Mouse (Mus musculus) yolk sac, embryonic 10.5 days (tissue): ENCODE measurements around the gene Disp2.

Experiments used
- DNase-seq: peaks from one replicate; pipeline ENCODE4 v3.0.0-alpha.2; 2017; ENCODE audit warnings: low spot score

Gene Disp2

DNA sequence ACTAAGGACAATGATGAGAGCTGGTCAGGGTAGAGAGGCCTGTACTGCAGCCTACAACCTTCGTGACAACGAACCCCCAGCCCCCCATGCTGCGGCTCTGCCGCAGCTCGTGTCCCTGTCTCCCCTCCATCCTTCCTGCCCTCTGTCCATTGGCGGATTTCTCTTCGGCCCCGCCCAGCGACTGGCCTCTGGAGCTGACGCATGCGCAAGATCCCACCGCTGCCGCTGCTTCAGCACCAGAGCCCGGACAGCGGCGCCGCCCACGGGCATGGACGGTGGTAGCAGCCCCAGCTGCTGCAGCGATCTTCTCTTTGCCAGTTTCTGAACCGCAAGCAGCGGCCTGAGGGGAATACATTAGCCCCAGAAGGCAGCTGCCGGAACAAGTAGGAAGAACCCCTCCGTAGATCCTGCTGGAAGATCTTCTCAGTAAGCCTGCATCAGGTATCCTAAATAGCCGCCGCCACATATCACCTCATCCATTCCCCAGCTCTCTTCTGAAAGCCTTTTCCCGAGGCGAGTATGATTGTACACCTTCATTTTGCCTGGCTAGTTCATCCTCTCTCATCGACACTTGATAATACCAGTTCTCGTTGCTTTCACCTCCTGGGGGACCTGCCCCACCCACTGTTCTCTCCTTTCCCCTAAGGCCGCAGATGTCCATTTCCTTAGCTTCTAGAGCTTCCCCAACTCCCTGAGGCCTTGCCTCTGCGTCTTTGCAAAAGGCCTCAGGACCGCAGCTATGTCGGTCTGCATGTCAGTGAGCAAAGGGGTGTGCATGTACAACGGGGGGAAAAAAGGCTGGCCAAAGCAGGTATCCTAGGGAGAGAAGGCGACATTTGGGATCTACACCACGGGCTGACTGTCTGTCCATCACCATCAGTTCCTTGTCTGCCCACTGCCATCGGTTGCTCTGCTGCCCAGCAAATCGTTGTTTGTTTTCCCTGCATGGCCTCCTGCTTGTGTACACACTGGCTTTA is at the start of gene Disp2:
TSS of gene Disp2 (plus strand) at position 216 of the 977 bp plus-strand sequence.
- peak; percentile 89 for DNase-seq

DNA sequence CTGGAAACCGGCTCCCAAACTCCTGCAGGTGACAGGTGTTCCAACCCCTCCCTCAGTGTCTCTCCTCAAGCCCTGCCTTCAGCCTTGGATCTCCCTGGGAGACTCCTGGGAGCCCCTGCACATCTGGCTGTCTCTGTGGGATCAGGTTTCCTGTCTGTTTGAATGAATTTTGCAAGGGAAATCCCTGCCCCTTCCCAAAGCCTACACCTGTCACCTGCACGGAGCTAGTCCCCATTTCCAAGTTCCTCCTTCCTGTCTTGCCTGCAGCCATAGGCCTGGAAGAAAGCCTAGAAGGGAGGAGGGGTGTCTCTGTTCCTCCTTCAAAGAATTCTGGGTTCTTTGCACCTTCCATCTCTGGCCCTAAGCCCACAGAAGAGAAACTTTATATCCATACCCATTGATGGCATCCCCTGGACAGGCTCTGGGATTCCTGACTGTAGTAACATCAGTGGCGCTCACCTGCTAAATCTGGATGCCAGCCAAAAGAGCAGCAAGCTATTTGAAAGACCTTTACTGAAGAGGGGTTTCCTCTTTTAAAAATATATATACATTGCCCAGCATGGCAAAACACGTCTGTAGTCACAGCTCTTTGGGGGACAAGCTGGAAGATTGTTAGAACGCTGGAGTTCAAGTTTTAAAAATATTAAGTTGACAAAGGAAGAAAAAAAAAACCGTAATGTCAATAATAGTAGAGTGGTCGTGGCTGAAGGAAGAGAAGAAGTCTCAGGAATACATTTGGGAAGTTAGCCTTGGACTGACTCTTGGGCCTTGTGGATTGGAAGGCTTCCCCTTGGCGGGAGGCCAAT is 49.5 kb upstream of the Disp2 start:
- DNase-seq = no peak

DNA sequence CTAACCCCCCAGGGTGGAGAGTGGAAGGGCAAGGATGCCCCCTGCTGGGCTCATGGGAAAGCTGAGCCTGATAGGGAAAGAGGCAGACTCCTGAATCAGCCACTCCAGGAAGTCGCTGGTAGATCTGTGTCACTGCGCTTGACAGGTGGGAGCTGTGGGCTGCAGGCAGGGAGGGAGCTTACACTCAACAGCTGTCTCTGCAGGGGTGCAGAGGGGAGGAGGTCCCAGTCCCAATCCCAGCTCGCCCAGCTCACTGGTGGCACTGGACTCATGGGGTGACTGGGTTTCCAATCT is 49.0 kb upstream of the Disp2 start:
- DNase-seq = peak; percentile 39

DNA sequence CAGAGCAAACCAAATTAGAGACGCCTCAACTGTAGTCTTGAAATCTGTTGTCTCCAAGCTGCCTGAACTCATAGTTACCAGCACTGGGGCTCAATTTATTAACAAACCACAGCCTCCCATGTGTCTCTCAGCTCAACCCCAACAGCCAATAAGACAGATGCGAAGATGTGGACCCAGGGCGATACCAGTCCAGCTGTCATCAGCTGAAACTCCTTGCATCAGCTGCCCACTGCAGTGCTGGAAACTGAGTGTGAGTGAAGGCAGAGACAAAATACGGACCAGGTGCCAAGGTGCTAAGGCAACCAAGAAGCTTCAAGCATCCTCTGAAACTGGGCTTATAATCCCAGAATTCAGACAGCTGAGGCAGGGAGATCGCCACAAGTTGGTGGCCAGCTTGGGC is 47.5 kb upstream of the Disp2 start:
- no peak for DNase-seq

DNA sequence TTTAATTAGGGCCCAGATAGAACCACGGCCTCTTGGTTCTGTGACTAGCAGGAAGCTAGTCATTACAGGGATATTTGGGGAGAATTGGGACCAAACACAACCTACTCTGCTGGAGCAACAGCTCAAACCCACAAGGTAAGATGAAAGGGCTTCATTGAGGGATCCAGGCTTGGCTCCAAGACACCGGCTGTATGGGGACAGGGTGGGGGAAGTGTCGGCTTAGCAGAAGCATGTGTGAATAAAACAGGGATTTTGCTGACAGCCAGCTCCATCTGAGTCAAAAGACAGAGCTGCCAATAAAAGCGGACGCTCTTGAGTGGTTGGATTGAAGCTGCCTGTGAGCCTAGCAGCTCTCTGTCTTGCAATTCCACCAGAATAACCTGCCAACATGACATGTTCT is 46.2 kb upstream of the Disp2 start:
- no peak for DNase-seq

DNA sequence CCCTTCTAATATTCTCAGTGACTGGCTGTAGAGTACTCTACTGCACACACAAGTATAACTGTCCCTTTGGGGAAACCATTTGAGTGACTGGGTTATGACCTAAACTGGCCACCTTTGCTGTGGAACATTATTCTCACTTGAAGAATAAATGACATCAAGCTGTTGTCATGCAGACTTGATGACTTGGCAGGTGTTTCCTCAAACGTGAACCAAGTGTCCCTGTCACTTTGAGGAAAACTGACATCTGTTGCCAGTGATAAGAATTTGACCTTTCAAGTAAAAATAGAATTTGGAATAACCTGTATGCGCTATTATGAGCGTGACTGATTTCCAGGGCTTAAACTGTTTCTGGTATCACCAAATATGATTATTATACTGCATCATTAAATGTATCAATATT is 39.2 kb upstream of the Disp2 start:
- DNase-seq = no peak

DNA sequence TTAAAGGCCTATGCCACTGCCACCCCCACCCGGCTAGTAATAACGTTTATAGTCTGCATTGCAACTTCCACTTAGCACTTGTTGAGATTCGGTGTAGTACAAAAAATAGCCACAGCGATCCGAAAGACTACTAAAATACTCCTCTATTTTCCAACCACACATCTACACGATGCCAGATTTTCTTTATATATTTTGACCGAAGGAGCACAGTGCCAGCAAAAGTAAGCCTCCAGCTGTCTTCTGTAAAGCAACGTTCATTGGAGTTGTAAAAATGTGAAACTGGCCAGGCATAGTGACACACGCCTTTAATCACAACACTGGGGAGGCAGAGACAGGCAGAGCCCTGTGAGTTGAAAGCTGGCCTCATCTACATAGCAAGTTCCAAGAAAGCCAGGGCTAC is 38.3 kb upstream of the Disp2 start:
- DNase-seq = no peak

DNA sequence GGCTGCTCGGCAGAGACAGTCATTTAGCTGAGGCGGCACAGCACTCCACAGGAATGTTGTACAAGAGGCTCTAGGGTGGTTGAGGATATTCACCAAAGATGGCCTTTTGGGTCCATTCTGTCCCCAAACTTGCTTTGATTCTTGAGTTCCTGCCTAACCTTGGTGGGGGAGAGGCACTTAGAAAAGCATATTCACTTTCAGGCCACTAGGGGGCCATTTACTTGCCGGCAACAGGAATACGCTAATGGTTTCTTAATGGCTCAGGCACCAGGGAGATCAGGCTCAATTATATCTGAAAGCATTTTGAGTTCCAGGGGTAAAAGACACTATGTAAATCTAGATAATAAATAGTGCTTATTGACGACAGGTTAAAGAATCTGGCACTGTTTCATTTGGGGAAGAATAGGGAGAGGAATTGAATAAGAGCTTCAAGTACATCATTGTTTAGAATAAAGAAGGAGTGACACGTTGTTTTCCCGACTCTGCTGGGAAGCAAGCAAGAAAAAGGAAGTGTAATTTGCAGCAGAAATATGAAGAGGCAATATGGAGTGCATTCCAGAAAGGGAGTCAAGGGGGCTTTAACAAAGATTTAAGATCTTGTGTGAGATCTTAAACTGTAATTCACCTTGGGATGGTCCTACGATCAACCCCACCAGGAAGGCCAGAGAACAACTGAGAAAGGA is 36.1 kb upstream of the Disp2 start:
- DNase-seq = no peak

DNA sequence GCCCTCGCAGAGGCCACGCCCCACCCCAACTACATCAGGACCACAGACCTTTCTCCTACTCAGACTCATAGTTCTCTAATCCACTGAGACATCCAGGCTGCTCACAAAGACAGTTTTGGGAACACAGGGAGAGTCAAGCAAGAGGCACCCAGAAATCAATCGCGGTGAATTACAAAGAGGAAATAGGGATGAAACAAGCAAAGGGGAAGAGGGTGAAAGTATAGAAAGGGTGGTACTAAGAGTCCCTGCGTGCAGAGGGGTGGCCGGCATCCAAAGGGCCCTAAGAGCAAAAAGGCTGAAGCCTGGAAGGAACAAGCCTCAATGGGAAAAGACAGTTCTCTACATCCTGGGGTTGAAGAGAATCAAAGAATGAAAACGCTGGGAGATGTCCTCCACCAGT is 34.9 kb upstream of the Disp2 start:
- DNase-seq = no peak

DNA sequence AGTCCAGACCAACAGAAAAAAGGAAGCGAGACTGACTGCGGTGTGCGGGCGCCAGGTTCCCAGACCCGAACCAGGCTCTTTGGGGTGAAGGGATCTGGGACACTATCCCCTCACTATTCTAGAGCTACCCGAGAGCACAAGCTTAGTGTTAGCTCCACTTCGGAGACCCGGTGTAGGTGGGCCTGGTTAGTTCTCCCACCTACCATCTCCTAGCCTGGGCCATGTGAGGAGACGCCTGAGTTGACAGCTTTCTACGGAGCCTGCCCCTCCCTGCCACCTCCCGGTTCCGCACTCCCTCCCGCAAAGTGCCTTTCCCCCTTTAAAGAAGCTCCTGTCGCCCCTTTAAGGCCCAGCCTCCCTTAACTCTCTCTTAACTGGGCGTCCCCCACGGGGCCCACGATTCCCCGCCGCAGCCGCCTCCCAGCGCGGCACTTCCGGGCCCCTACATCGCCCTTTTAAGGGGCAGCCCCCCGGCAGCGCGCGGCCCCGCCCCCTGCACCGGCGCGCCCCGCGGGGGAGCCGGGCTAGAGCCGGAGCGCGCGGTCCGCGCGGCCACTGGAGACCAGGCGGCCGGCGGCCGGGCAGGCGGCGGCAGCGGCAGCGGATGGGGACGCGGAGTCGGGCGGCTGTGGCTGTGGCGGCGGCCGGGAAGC is 34.2 kb upstream of the Disp2 start, which contains the start of gene Inafm2:
TSS of gene Inafm2 (plus strand) at position 527 of the 653 bp plus-strand sequence.
- DNase-seq = peak; percentile 91

DNA sequence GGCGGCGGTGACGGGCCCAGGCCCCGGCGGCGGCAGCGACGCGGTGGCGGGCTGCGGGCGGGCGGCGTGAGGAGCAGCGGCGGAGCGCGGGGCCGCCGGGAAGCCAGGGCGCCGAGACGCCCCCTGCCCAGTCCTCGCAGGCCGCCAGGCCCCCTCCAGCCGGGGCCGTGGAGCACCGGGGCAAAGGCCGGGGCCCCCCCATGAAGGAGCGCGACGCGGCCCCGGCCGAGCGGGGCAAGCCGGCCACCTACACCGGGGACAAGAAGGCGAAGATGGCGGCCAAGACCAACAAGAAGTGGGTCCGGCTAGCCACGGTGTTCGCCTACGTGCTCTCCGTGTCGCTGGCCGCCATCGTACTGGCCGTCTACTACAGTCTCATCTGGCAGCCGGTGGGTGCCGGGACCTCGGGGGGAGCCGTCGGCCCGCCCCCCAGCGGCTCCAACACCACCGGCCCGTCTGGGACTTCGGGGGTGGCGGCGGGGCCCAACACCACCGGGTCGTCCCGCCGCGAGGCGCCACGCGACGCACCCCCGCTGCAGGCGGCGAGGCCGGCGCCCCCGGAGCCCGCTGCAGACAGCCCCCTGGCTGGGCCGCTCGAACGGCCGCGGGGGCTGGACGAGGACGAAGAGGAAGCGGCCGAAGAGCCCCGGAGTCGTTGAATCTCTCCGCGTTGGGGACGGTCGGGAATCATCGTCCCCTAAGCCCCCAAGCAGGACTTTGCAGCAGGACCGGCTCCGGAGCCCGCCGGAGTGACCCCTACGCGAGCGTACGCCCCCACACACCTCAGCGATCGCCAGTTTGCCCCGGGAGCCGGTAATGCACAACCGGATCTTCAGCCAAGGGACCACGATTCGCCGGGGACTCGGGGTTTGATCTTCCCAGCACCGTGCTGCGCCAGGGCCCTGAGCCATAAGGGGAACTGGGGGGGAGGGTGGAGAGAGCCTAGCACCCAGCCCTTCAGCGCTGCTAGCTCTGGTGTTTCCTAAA is 33.3 kb upstream of the Disp2 start:
- DNase-seq = peak; percentile 44

DNA sequence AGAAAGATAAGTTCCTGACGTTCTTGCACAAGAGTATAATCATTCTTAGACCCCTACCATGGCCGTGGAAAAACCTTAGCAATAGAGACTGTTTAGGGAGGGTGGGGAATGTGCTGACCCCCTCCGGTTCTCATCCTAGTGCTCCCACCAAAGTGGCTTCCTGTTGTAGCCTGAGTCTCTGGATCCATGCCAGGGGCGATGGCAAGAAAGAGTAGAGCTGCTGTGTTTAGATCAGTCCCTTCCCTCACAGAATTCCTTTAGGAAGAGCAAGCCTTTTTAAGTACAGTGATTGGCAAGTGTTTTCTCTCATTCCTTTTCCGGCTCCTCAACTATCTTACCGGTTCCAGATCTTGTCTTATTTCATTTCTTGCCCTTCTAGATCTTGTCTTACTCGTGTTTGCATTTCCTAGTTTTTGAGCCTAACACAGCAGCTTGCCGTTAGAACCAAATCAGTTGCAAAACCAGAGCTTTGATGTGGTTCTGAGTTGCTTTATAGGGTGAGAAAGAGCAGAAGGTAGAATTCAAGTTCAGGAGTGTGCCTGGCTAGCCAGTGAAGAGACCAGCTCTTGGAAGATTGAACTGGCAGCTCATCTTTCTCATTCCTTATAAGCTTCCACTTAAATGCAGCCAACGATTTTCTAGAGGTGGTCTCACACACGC is 32.1 kb upstream of the Disp2 start:
- DNase-seq = no peak

DNA sequence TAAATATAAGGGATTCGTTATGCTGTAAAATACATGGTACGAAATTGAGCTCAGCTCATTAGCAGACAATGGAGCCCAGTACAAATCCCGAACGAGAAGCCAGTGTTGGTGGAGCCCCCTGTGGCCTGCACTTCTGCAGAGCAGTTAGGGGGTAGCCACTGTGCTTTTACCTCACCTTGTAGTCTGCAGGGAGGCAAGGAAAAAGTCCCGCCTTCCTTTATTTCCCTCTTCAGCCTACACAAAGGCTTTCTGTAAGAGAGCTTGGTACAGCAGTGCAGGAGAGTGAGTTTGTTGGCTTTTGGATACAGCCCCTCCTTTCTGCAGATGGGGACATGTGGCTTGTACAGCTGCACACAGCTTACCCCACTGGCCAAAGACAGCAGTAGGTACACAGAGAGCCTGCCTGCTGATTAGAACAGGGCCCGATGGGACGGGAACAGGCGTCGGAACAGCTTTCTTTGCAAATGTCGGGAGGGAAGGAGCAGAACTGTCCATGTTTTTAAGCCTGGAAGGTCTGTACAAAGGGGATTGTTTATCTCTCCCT is 30.1 kb upstream of the Disp2 start:
- DNase-seq = no peak

DNA sequence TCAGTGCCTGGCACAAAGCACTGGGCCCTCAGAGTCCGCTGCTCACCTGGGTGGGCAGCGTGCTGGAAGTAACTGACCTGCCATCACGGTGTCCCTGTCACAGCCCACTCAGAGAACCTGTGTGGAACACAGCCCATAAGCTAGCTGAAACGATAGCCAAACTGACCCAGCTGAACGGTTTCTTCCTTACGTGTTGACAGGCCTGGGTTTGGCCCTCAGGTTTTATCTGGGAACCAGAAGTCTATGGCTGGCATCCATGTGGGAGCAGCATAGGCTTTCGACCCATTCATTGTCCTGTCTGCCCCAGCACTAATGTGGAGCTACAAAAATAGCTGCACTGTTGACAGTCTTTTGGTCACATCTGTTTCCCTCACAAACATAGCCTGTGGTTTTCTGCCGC is 29.0 kb upstream of the Disp2 start:
- DNase-seq = no peak

DNA sequence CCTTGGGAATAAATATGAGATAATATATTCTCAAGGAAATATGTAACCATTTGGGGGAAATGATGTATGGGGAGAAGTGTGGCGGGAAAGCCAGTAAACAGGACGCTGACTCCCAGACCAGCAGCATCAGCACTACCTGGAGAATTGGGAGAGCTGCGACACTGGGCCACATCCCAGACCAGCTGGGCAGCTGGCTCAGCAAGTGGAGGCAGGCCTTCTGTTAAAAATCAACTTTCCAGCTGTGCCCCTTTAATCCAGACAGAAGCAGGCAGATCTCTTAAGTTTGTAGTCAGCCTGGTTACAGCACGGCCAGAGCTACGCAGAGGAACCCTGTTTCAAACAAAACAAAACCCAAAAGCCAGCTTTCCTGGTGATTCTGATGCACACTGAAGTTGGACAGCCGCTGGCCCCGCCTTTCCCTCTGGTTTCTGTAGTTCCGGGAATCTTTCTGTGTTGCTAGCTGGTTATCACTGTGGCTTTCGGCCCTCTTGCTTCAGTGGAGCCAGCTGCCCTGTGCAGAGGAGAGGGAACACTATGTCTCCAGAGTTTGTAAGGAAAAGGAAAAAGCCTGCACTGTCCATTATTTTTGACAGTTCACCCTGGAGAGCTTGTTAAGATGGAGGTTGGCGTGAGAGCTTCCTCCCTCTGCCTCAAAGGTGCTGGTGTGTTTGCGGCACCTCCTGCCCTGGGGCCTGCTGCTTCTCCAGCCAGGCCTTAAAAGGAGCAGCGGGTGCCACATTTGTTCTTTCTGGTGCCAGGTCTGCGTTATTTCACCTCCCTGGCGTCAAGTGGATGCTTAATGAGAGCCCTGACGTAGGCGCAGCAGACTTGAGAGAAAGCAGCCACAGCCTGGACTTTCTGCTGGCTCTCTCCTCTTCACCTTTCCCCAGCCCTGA is 27.4 kb upstream of the Disp2 start:
- DNase-seq = no peak

DNA sequence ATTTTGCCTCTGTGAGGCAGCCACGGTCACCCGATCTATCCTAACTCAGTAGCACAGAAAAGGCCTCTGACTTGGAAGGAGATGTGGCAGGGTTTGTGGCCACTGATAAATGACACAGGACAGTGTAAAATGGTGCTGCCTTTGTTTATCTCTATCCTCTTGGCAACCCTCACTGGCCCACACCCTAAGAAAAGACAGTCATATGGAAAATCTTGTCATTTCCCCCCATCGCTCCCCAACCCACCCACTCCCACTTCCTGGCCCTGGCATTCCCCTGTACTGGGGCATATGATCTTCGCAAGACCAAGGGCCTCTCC is 26.8 kb upstream of the Disp2 start:
- no peak for DNase-seq

DNA sequence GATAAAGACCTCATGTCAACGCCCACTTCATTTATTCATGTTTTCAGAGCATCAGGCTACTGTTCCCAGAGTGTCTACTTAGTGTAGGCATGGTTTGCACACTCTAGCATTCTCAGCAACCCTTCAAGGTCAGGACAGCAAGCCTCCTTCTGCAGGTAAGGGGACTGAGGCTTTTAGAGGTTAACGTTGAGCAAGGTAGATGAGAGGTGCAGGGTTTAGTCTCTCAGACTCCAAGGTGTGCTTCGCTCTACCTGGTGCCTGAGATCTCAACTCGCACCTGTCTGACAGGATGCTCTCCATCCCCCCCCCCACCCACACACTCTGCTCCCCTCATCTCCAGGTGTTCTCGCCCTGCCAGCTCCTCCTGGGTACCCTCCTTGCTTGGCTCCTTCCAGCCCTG is 25.4 kb upstream of the Disp2 start:
- no peak for DNase-seq

DNA sequence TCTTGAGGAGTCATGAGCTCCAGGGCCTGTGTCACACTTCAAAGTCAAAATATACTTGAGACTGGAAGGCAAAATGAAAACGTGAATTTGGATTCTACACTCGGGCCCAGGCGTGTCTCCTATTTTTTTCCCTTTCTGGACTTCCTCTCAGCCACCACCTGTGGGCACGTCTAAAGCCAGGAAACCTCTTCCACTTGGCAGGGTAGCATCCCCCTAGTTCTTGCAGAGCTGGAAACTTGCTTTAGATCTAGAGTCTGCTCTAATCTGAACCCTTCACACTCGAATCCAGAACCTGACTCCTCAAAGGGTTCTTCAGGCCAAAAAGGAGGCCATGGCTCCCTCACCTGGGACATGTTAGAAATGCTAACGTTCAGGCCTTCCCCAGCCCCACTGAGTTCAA is 24.1 kb upstream of the Disp2 start:
- no peak for DNase-seq

DNA sequence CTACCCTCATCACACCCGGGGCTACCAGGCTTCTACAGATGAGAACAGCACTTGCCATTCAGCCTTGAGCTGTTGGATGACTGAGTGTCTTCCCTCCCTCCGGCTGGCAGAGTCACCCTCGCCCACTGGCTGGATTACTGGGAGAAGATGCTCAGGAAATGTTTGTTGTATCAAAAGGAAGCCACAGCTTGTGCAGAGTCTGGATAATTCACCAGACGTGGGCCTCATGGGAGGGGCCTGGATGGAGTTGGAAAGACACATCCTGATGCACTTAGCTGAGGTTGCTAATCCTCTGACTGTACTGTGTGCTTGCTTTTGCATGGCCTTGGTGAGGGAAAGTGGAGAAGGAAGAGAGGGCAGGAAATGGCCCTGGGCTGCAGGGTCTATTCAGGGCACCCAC is 23.4 kb upstream of the Disp2 start:
- no peak for DNase-seq
